Mouse (Mus musculus): ENCODE data around the gene Man2b1.
"Not testable (repeated sequence)": the region's sequence is repeated elsewhere in the genome, so short reads cannot be mapped to it uniquely, and the experiment has no call there.

The Man2b1 gene

DNA sequence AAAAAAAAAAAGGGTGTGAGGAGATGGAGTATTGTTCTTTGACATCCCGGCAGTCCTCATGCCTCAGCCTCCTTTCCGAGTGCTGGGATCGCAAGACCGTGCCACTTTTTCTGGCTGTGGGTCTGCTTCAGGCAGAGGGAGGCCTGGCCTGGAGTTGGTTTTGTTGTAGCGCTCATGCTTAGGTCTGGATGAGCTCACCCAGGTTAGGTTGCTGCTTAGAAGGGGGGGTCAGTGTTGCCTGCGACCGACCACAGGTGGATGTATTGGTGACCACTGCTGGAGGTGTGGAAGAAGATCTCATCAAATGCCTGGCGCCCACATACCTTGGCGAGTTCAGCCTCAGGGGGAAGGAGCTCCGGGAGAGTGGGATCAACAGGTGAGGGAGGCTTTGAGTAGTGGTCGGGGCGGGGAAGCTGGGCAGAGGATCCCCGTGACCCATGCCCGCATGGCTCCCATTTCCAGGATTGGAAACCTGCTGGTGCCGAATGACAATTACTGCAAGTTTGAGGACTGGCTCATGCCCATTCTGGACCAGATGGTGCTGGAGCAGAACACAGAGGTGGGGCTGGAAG lies 9.9 kb upstream of the Man2b1 start:
- DNase-seq (ENCODE audit: low spot score in 2 of 2), result no peak

DNA sequence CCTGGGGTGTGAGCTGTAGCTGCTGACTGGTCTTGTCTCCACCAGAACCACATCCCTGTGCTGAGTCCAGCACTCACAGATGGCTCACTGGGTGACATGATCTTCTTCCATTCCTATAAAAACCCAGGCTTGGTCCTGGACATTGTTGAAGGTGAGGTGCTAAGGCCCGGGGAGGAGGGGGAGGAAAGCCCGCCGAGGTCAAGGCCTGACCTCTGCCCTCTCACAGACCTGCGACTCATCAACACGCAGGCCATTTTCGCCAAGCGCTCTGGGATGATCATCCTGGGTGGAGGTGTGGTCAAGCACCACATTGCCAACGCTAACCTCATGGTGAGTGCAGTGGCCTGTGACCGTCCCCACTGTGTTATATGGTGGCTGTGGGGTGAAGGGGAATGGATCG lies 8.9 kb upstream of the Man2b1 start:
- no peak for DNase-seq (ENCODE audit: low spot score in 2 of 2)

DNA sequence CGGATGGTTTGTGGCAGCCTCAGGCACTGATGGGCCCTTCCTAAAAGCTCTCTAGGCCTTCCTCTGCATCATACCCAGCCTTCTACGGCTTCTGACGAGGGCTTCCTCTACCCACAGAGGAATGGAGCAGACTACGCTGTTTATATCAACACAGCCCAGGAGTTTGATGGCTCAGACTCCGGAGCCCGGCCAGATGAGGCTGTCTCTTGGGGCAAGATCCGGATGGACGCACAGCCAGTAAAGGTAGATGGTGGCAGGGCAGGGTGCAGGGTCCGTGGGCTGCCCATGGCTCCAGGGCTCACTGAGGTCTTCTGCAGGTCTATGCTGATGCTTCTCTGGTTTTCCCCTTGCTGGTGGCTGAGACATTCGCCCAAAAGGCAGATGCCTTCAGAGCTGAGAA lies 8.5 kb upstream of the Man2b1 start:
- no peak for DNase-seq (ENCODE audit: low spot score in 2 of 2)

DNA sequence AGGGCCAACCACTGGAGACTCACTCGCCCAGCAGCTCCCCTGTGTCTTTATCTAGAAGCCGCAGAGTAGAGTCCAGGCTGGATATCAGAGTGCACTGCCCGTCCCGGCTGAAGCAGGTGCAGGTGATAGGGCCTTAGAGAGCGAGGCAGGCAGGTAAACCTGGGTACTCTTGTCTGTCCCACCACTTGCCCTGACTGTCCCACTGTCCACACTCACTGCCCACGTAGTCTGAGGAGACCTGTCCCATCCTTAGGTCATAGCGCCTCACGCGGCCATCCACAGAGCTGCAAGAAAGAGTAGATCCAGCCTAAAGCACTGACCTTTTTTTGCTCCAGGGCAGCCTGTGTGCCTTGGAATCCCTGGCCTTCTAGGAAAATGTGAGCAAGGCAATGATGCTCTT lies 7.1 kb upstream of the Man2b1 start:
- peak in 1 of 2 experiments; percentile 38 for DNase-seq (ENCODE audit: low spot score in 2 of 2)

DNA sequence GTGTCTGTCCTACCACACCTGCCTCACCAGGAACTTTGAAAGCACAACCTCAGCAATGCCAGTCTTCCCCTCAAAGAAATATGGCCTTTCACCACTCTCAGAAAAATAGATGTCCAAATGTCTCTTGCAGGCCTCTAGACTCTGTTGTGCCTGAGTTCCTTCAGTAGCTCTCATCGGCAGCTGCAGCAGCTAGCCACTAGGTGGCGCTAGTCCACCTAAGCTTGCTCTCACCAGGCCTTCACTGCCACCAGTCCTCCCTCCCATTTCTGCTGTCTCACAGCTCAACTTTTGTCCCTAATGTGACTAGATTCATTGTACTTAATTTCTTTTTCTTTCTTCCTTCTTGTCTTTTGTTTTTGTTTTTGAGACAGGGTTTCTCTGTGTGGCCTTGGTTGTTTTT lies 6.1 kb upstream of the Man2b1 start:
- peak; percentile 83 to 84 for DNase-seq (ENCODE audit: low spot score in 2 of 2)

DNA sequence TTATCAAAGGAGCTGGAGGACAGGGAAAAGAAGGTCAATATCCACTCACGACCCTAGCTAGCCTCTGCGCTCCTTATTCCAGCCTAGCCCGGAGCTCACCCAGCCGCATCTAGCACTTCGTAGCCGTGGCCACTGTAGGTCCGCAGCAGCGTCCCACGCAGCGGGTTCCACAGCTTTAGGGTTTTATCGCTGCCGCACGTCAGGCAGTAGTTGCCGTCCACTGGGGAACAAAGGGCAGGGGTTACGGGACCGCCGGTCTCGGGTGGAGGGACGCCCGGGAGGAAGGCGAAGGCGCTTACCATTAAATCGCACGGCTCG lies 2.9 kb upstream of the Man2b1 start:
- no peak for DNase-seq (ENCODE audit: low spot score in 2 of 2)

DNA sequence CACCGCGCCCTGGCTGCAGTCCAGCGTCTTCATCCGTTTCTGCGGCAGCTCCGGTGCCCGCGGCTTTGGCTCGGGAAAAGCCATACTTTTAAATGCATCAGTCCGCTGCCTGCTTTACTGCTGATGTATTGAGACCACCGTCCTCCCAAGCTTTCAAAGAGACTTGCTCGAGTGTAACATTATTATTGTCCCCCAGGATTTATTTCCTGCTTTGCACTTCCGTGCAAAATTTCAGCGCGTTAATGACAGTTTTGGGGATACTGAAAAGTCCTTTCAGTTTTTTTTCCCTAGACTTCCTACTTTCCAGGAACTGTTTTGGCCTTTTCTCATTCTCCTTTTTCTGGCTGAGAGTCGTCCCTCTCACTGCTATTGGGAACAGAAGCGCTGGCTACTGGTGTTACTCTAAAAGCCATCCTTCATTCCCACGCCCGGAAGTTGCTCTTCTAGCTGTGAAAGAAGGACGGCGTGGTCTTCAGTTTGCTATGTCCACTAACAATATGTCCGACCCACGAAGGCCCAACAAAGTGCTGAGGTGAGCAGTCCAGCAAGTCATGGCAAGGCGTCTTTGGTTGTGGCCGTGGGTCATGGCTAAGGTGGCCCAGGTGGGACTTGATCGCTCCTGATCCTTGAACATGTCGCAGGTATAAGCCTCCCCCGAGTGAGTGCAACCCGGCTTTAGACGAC lies 2.4 kb upstream of the Man2b1 start, which contains the start of gene Wdr83os:
Wdr83os (plus strand) TSS at position 209 of the 684 bp plus-strand sequence.
- peak; percentile 64 to 65 for DNase-seq (ENCODE audit: low spot score in 2 of 2)

DNA sequence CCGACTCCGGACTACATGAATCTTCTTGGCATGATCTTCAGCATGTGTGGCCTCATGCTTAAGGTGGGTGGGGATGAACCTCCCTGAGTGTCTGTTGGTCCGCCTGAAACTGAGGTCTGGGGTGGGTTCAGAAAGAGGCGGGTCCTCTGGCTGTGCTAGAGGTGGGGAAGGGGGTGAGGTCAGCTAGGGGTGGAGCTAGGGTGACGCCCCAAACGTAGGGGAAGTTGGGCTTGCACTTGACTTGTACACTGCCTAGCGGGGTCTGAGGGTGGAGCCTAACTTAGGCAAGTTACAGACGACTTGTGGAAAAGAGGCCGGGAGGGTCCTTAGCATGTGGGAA lies 1.9 kb upstream of the Man2b1 start, which contains the start of gene Wdr83:
Wdr83 (minus strand) TSS at position 91 of the 340 bp plus-strand sequence.
- no peak for DNase-seq (ENCODE audit: low spot score in 2 of 2)

DNA sequence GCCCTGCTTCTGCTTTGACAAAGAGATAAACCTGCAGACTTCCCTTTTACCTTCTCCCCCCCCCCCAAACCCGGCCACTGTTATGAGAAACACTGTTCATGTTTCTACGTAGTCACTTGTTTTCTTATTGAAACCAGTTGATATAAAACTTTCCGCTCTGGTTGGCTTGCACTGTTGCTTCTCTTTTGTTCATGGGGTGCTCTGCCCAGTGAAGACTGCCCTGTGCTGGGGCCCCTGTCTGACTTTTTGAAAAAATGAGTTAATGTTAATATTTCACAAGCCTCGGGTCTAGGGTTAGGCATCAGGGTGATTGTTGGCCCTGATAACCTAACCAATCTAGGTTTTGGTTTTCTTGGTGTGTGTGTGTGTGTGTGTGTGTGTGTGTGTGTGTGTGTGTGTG lies 901 bp upstream of the Man2b1 start:
- DNase-seq (ENCODE audit: low spot score in 2 of 2), result not testable (repeated sequence)

DNA sequence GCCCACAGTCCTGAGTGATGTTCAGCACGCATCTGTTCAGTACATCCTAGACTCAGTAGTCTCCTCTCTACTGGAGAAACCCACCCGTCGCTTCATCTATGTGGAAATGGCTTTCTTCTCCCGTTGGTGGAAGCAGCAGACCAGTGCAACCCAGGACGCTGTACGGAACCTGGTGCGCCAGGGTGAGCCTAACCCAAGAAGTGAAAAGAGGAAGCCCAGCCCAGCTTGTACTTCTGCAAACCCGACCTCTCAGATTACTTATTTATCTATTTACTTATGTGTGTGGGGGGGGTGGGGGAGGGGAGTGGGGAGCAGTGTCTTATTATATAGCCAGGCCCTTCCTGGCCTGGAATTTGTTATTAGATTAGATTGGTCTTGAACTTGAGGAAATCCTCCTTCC lies 1.6 kb downstream of the Man2b1 start:
- DNase-seq (ENCODE audit: low spot score in 2 of 2), result no peak

DNA sequence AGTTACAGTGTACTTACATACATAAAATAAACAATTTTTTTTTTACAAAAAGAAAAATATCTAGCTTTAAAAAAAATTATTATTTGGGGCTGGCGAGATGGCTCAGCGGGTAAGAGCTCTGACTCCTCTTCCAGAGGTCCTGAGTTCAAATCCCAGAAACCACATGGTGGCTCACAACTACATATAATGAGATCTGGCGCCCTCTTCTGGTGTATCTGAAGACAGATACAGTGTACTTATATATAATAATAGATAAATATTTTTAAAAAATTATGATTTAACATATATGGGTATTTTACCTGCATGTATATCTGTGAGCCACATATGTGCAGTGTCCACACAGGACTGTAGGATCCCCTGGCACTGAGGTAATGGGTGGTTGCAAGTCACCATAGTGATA lies 3.2 kb downstream of the Man2b1 start:
- no peak for DNase-seq (ENCODE audit: low spot score in 2 of 2)

DNA sequence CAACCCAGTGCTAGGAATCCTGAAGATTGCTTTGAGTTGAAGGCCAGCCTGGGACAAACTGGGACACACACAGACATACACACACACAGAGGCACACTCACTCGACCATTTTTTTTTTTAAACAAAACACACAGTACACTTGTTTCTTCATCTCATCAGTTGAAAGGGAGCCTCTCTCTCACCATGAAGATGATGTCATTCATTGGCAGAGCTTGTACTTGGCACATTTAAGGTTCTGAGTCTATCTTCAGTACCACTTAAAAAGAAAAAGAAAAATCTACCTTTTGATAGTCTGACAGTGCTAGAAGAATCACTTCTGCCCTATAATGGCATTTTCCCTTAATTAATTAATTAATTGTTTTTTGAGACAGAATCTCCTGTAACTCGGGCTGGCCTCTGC lies 5.7 kb downstream of the Man2b1 start:
- no peak for DNase-seq (ENCODE audit: low spot score in 2 of 2)

DNA sequence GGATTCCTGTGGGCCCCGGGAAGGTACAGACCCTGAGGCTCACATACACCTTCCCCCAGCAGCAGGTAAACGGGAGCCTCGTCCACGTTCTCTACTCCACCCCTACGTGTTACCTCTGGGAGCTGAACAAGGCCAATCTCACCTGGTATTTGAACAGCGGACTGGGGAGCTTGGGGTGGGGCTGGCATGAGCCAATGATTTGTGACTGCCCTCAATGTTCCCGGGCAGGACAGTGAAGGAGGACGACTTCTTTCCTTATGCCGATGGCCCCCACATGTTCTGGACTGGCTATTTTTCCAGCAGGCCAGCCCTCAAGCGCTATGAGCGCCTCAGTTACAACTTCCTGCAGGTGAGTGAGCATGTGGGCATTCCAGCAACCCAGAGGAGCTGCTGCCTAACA lies 7.8 kb downstream of the Man2b1 start:
- DNase-seq (ENCODE audit: low spot score in 2 of 2), result no peak

DNA sequence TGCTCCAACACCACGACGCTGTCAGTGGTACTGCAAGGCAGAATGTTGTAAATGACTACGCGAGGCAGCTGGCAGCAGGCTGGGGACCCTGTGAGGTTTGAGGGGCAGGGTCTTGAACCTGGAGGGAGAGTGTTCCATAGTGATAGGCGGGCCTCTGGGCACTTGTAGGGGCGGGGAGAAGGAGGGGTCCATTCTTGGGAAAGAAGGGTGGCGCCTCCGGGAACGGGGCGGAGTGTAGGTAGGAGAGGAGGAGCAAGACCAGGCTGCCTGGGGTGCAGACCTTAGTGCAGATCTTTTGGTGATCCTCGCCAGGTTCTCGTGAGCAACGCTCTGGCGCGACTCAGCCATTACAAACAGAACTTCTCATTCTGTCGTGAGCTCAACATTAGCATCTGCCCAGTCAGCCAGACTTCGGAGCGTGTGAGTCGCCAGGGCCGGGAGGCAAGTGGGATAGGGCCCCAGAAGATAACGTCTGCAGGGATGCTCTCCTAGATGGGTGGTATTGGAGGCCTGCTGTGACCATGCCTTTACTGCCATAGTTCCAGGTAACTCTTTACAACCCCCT lies 8.5 kb downstream of the Man2b1 start:
- DNase-seq (ENCODE audit: low spot score in 2 of 2), result no peak

DNA sequence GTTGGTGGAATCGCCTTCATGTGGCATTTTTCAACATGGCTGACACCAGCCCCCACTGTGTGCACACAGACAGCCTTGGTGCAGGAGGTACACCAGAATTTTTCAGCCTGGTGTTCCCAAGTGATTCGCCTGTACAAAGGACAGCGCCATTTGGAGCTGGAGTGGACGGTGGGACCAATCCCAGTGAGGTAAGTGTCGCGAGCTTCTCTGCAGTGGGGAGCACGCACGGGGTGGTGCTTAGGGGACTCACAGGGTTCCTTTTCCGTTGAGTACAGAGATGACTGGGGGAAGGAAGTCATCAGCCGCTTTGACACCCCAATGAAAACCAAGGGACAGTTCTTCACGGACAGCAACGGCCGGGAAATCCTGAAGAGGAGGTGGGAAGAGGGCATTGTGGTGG lies 12.0 kb downstream of the Man2b1 start:
- no peak for DNase-seq (ENCODE audit: low spot score in 2 of 2)

DNA sequence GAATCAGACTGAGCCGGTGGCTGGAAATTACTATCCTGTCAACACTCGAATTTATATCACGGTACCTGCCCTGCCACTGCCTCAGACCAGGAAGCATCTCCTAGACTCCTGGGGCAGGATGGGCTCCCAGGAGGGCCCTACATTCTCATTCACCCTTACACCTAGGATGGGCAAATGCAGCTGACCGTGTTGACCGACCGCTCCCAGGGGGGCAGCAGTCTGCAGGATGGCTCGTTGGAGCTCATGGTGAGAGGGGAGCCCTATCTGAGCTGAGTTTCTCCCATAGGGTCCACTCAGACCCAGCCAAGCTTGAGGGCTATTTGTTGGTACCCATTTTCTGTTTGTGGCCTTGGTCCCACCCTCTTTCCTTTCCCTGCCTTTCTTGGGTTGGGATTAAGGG lies 12.5 kb downstream of the Man2b1 start:
- no peak for DNase-seq (ENCODE audit: low spot score in 2 of 2)

DNA sequence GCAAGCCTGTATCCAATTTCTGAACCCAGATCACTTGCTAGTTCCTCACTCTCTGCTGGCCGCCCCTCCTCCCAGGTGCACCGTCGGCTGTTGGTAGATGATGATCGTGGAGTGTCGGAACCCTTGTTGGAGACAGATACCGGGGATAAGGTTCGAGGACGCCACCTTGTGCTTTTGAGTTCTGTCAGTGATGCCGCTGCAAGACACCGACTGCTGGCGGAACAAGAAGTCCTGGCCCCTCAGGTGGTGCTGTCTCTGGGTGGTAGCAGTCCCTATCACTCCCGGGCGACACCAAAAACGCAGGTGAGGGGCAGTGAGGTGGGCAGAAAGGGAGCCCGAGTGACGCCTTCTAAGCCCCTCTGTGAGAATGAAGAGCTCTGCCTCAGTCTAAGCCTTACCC lies 13.1 kb downstream of the Man2b1 start:
- DNase-seq (ENCODE audit: low spot score in 2 of 2), result no peak

DNA sequence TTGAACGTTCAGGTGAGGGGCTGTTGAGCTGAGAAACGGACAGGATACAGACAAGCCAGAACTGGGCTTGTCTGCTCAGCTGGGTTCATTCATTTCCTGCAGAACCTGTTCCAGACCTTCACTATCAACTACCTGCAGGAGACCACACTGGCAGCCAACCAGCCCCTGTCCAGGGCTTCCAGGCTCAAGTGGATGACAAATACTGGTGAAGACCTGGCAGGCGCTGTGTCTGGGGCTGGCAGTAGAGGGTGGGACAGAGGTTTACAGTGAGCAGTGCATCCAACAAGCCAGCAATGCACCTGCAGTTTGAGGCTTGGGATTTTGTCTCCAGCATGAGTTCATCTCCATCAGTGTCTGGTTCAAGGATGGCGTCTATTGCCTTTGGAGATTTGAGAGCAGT lies 13.8 kb downstream of the Man2b1 start:
- DNase-seq (ENCODE audit: low spot score in 2 of 2), result no peak

DNA sequence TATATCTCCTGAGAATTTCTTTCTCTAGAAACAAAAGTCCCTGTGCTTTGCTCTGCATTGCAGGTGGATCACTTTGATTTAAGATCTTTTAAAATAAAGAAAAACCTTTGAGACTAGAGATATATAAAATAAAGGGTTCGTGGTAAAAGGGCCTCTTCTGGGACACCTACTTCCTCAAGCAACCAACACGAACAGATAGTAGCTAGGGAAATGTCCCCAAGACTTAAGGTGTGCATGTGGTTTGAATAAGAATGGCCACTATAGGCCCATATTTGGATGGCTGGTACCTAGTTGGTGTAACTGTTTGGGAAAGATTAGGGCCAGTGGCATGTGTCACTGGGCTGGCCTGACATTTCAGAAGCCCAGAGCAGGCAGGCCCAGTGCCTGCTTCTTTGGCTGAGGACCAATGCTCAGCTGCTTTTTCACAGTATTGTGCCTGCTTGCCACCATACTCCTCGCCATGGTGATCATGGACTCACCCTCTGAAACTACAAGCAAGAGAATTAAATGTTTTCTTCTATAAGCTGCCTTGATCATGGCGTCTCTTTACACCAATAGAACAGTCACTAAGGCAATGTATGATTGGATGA lies 17.1 kb downstream of the Man2b1 start:
- no peak for DNase-seq (ENCODE audit: low spot score in 2 of 2)

DNA sequence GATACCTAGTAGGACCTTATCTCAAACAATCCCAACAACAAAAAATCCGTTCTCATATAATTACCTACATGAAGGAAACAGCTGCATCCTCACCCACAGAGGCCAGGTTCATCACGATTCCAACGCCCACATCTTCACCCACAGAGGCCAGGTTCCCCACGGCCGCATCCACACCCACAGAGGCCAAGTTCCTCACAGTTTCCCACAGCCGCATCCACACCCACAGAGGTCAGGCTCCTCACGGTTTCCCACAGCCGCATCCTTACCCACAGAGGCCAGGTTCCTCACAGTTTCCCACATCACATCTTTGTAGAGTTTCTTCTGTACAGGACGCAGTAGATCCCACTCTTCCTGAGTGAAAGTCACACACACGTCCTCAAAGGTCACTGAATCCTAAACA lies 30.2 kb downstream of the Man2b1 start:
- no peak for DNase-seq (ENCODE audit: low spot score in 2 of 2)

DNA sequence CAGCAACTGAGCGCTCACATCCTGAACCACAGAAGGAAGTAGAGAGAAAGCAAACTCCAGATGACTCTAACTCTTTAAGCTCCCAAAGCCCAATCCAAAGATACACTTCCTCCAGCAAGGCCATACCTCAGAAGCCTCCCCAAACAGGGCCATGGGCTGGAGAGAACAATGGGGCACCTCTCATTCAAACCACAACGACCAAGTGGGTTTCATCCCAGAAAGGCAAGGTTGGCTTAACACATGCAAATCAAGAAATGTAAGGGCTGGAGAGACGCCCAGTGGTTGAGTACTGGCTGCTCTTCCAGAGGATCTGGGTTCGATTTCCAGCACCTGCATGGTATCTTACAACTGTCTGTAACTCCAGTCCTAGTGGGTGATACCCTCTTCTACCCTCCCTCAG lies 32.4 kb downstream of the Man2b1 start:
- DNase-seq (ENCODE audit: low spot score in 2 of 2), result no peak

DNA sequence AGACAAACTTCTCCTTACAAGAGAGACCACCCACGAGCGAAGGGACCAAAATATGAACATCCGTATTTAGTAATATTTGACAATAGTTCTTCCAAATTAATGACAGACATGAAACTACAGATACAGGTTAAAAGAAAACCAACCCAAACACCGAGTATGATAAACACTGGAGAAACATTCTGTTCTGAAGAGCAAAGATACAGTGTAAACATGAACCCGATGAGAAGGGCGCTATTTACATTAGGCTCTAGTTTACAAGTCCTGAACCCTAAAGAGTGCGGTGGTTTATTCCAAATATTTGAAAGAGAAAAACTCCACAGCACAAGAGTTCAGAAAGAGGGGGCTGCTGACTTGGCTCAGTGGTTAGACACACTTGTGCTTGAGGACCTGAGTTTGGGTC lies 33.9 kb downstream of the Man2b1 start:
- no peak for DNase-seq (ENCODE audit: low spot score in 2 of 2)
